Mouse (Mus musculus) lung, embryonic 14.5 days (tissue): ENCODE measurements around the gene Mthfd1. TPM values are rescaled to one million over a fixed set of nuclear protein-coding genes. Genes with fewer than 3 reads are reported as not detected.

Experiments
- ATAC-seq: fragments of 200-750 bp; cut with Nextera tagmentation; 2 replicates; pipeline ENCODE4 v1.8.0; 2017; ENCODE audit warnings: mild to moderate bottlenecking, moderate TSS enrichment, moderate library complexity; ENCODE audit not compliant: insufficient read depth
- DNase-seq: peaks from one replicate; pipeline ENCODE4 v3.0.0-alpha.2; 2015
- H3K27ac ChIP-seq: fragments of 300-500 bp; sonication (generic); 2 replicates; pipeline ENCODE4 v1.5.1; 2014; ENCODE audit warnings: low read depth, mild to moderate bottlenecking, moderate library complexity
- H3K27me3 ChIP-seq: fragments of 300-500 bp; sonication (generic); 2 replicates; pipeline ENCODE4 v1.6.1; 2014; ENCODE audit warnings: low read length, control low read depth; ENCODE audit not compliant: insufficient read depth
- H3K36me3 ChIP-seq: fragments of 300-500 bp; sonication (generic); 2 replicates; pipeline ENCODE4 v1.6.1; 2014; ENCODE audit warnings: control low read depth; ENCODE audit not compliant: insufficient read depth
- H3K4me1 ChIP-seq: fragments of 300-500 bp; sonication (generic); 2 replicates; pipeline ENCODE4 v1.6.1; 2014; ENCODE audit warnings: antibody characterized with exemption, control low read depth; ENCODE audit not compliant: insufficient read depth
- H3K4me2 ChIP-seq: fragments of 300-500 bp; sonication (generic); 2 replicates; pipeline ENCODE4 v1.6.1; 2014; ENCODE audit warnings: mild to moderate bottlenecking
- H3K4me3 ChIP-seq: fragments of 300-500 bp; sonication (generic); 2 replicates; pipeline ENCODE4 v1.5.1; 2014; ENCODE audit warnings: low read depth, low read length
- H3K9ac ChIP-seq: fragments of 300-500 bp; sonication (generic); 2 replicates; pipeline ENCODE4 v1.6.1; 2014
- H3K9me3 ChIP-seq: fragments of 300-500 bp; sonication (generic); 2 replicates; pipeline ENCODE4 v1.6.1; 2016; ENCODE audit warnings: low read depth, low read length, control low read depth
- CTCF ChIP-seq: IDR thresholded peaks from 2 replicates; pipeline ENCODE4 v1.5.1; 2016; ENCODE audit warnings: antibody characterized with exemption, low read depth
- WGBS: fragments of 180-500 bp; shearing (Covaris S2); extraction: QIAGEN DNeasy Blood & Tissue Kit; methylation state at CpG from one replicate; pipeline ENCODE4 v1.1.7; 2014; 5-methylcytosine and 5-hydroxymethylcytosine counted together
- polyA plus RNA-seq: library from polyadenylated mRNA; unstranded; fragments of >200 nt; fragmentation: Nextera tagmentation; extraction: Ambion mirVana; gene quantifications from 2 replicates; pipeline ENCODE4 v1.2.1, GENCODE M21; 2014

The Mthfd1 gene
- polyA plus RNA-seq, 1 experiment from 2014 or later, result 104 TPM

GRCm38 (mm10) chr12:76271516-76271915 is 16.4 kb downstream of the Mthfd1 start:
- no peaks in the 10 kb centered on the region for H3K4me1 ChIP-seq
- no peak overlapping the region for H3K9ac ChIP-seq
- no peak overlapping the region for H3K4me2 ChIP-seq
- peaks cover 18% of the 10 kb centered on the region; the same call in 1 of the 2 replicates for H3K36me3 ChIP-seq
- peak; percentile 31 for DNase-seq
- H3K9me3 ChIP-seq, result no peaks in the 10 kb centered on the region
- 58% methylated on average over 6 of the region's 6 CpGs for WGBS
- no peaks in the 10 kb centered on the region for H3K27me3 ChIP-seq
- no peak overlapping the region for H3K27ac ChIP-seq
- no peak for TF ChIP-seq CTCF
- peak; percentile 31; the same call in 1 of the 2 replicates for ATAC-seq
- no peak overlapping the region for H3K4me3 ChIP-seq

- DNase-seq (no peak), ATAC-seq (no peak)
- Histone ChIP-seq H3K4me1 (no peaks in the 10 kb centered on the region), H3K27ac (no peak overlapping the region), H3K9ac (no peak overlapping the region), H3K4me2 (no peak overlapping the region), H3K9me3 (no peaks in the 10 kb centered on the region), H3K36me3 (peaks cover 25% of the 10 kb centered on the region; the same call in 1 of the 2 replicates), H3K4me3 (no peak overlapping the region), H3K27me3 (no peaks in the 10 kb centered on the region)
- TF ChIP-seq CTCF, result no peak
- WGBS, result 85% methylated on average over 10 of the region's 10 CpGs
Observed at GRCm38 (mm10) chr12:76272610-76273524, 17.8 kb downstream of the Mthfd1 start.

- H3K9me3 ChIP-seq, result no peaks in the 10 kb centered on the region
- no peak for TF ChIP-seq CTCF
- H3K27me3 ChIP-seq, result no peaks in the 10 kb centered on the region
- H3K27ac ChIP-seq, result no peak overlapping the region
- 64% methylated on average over 6 of the region's 6 CpGs for WGBS
- H3K9ac ChIP-seq, result no peak overlapping the region
- no peak overlapping the region for H3K4me3 ChIP-seq
- ATAC-seq, result no peak
- H3K36me3 ChIP-seq, result peaks cover 44% of the 10 kb centered on the region
- peak; percentile 5 for DNase-seq
- no peak overlapping the region for H3K4me2 ChIP-seq
- H3K4me1 ChIP-seq, result no peaks in the 10 kb centered on the region
Observed at GRCm38 (mm10) chr12:76278209-76278608, 23.1 kb downstream of the Mthfd1 start.

GRCm38 (mm10) chr12:76280556-76280955 is 25.5 kb downstream of the Mthfd1 start:
- WGBS, result 83% methylated on average over 9 of the region's 9 CpGs
- Histone ChIP-seq H3K27ac (no peak overlapping the region), H3K36me3 (peaks cover 59% of the 10 kb centered on the region), H3K27me3 (no peaks in the 10 kb centered on the region), H3K9me3 (no peaks in the 10 kb centered on the region), H3K4me1 (no peaks in the 10 kb centered on the region), H3K4me2 (no peak overlapping the region), H3K9ac (no peak overlapping the region), H3K4me3 (no peak overlapping the region)
- DNase-seq (no peak), ATAC-seq (no peak)
- TF ChIP-seq CTCF, result no peak

GRCm38 (mm10) chr12:76281111-76281660 is 26.1 kb downstream of the Mthfd1 start:
- Histone ChIP-seq H3K36me3 (peaks cover 65% of the 10 kb centered on the region), H3K27ac (no peak overlapping the region), H3K4me3 (no peak overlapping the region), H3K9ac (no peak overlapping the region), H3K4me2 (no peak overlapping the region), H3K4me1 (no peaks in the 10 kb centered on the region), H3K9me3 (no peaks in the 10 kb centered on the region), H3K27me3 (no peaks in the 10 kb centered on the region)
- DNase-seq (no peak), ATAC-seq (no peak)
- no peak for TF ChIP-seq CTCF
- 81% methylated on average over 2 of the region's 2 CpGs for WGBS

- Histone ChIP-seq H3K27me3 (no peaks in the 10 kb centered on the region), H3K36me3 (peaks cover 64% of the 10 kb centered on the region), H3K4me1 (no peaks in the 10 kb centered on the region), H3K9ac (no peak overlapping the region), H3K27ac (no peak overlapping the region), H3K4me3 (no peak overlapping the region), H3K4me2 (no peak overlapping the region), H3K9me3 (no peaks in the 10 kb centered on the region)
- ATAC-seq, result peak; percentile 54; the same call in 1 of the 2 replicates
- 39% methylated on average over 4 of the region's 4 CpGs for WGBS
- TF ChIP-seq CTCF, result no peak
- peak; percentile 61 for DNase-seq
Observed at GRCm38 (mm10) chr12:76282132-76282531, 27.0 kb downstream of the Mthfd1 start.

GRCm38 (mm10) chr12:76282532-76283173 is 27.6 kb downstream of the Mthfd1 start:
- no peak for TF ChIP-seq CTCF
- DNase-seq, result no peak
- no peak overlapping the region for H3K9ac ChIP-seq
- no peaks in the 10 kb centered on the region for H3K9me3 ChIP-seq
- H3K27me3 ChIP-seq, result no peaks in the 10 kb centered on the region
- WGBS, result 90% methylated on average over 17 of the region's 17 CpGs
- no peak overlapping the region for H3K27ac ChIP-seq
- H3K4me2 ChIP-seq, result no peak overlapping the region
- no peaks in the 10 kb centered on the region for H3K4me1 ChIP-seq
- no peak overlapping the region for H3K4me3 ChIP-seq
- H3K36me3 ChIP-seq, result peaks cover 66% of the 10 kb centered on the region
- ATAC-seq, result no peak
